Mouse (Mus musculus) stomach, embryonic 15.5 days (tissue): ENCODE measurements at regions not wholly inside any gene's neighbourhood (a gene's known extent, or its start where the extent isn't known, plus 50 kb on each side); places are given as distances from the start of the nearest gene placed in this dataset.
A peak's percentile ranks its signal among the peaks of the same experiment; 100 is the strongest.
"Not testable (repeated sequence)": the region's sequence is repeated elsewhere in the genome, so short reads cannot be mapped to it uniquely, and the experiment has no call there.

Source experiments
- ATAC-seq: fragments of 200-750 bp; cut with Nextera tagmentation; 2 replicates; pipeline ENCODE4 v1.8.0; 2017; ENCODE audit warnings: low read depth, moderate number of reproducible peaks, moderate TSS enrichment; ENCODE audit not compliant: insufficient read depth, low FRiP score
- H3K27ac ChIP-seq: fragments of 300-500 bp; sonication (generic); 2 replicates; pipeline ENCODE4 v1.5.1; 2015; ENCODE audit warnings: mild to moderate bottlenecking, inconsistent platforms
- H3K27me3 ChIP-seq: fragments of 300-500 bp; sonication (generic); replicated peaks from 2 replicates; pipeline ENCODE4 v1.6.1; 2015; ENCODE audit warnings: inconsistent platforms
- H3K36me3 ChIP-seq: fragments of 300-500 bp; sonication (generic); 2 replicates; pipeline ENCODE4 v1.6.1; 2015; ENCODE audit warnings: inconsistent platforms
- H3K4me1 ChIP-seq: fragments of 300-500 bp; sonication (generic); 2 replicates; pipeline ENCODE4 v1.6.1; 2015; ENCODE audit warnings: inconsistent platforms
- H3K4me2 ChIP-seq: fragments of 300-500 bp; sonication (generic); 2 replicates; pipeline ENCODE4 v1.6.1; 2015; ENCODE audit warnings: mild to moderate bottlenecking, inconsistent platforms
- H3K4me3 ChIP-seq: fragments of 300-500 bp; sonication (generic); replicated peaks from 2 replicates; pipeline ENCODE4 v1.5.1; 2015; ENCODE audit warnings: inconsistent platforms
- H3K9ac ChIP-seq: fragments of 300-500 bp; sonication (generic); 2 replicates; pipeline ENCODE4 v1.6.1; 2015; ENCODE audit warnings: inconsistent platforms
- H3K9me3 ChIP-seq: fragments of 300-500 bp; sonication (generic); 2 replicates; pipeline ENCODE4 v1.6.1; 2016; ENCODE audit warnings: inconsistent platforms
- WGBS: fragments of 180-500 bp; shearing (Covaris S2); methylation state at CpG from one replicate; pipeline ENCODE4 v1.1.7; 2015; 5-methylcytosine and 5-hydroxymethylcytosine counted together

DNA sequence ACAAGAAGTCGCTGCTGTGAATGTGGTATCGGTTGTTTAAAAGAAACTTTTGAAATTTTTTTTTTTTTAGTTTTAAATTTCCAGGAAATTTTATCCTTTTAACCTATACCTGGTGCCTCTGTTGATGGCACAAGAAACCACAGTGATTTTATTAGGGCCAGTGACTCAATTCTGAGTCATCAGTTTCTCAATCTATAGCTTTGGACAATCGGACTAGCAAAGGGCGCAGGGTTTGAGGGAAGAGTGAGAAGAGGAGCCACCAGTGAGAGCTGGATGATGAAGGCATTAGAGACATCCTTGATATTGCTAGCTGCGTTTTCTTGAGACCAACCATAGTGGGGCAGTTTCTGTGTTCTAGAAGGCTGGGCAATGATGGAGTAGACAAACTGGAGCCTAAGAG is 55.4 kb upstream of the Il33 start:
- Histone ChIP-seq H3K9ac (no peak overlapping the region), H3K4me3 (no peak overlapping the region), H3K27ac (no peak overlapping the region), H3K4me2 (no peak overlapping the region), H3K27me3 (no peaks in the 10 kb centered on the region), H3K36me3 (no peaks in the 10 kb centered on the region), H3K4me1 (no peaks in the 10 kb centered on the region), H3K9me3 (no peaks in the 10 kb centered on the region)
- no peak for ATAC-seq
- WGBS, result 89% methylated on average over 5 of the region's 5 CpGs

DNA sequence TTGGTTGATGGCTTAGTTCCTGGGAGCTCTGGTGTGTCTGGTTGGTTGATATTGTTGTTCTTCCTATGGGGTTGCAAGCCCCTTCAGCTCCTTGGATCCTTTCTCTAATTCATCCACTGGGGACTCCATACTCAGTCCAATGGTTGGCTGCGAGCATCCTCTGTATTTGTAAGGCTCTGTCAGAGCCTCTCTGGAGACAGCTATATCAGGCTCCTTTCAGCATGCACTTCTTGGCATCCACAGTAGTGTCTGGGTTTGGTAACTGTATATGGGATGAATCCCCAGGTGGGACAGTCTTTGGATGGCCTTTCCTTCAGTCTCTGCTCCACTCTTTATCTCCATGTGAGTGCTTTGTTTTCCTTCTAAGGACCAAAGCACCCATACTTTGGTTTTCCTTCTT is 55.9 kb upstream of the Ranbp6 start:
- WGBS, result 89% methylated on average over 1 of the region's 1 CpGs
- H3K4me3 ChIP-seq, H3K4me1 ChIP-seq, H3K9me3 ChIP-seq, H3K4me2 ChIP-seq, H3K27ac ChIP-seq, ATAC-seq, H3K36me3 ChIP-seq, H3K9ac ChIP-seq, H3K27me3 ChIP-seq: not testable (repeated sequence)

DNA sequence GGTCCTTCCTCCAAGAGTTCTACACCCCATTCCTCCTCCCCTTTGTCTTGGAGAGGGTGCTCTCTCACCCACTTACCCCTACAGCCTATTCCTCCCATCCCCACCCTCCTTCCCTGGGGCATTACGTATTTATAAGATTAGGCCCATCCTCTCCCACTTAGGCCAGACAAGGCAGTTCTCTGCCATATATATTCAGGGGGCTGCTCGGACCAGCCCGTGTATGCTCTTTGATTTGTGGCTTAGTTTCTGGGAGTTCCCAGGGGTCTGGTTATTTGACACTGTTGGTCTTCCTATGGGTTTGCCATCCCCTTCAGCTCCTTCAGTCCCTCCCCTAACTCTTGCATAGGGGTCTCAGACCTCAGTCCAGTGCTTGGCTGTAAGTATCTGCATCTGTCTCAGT is 54.0 kb upstream of the Ranbp6 start:
- H3K9ac ChIP-seq, result no peak overlapping the region
- no peak overlapping the region for H3K4me3 ChIP-seq
- ATAC-seq, result no peak; the same call in 1 of the 2 replicates
- no peaks in the 10 kb centered on the region for H3K4me1 ChIP-seq
- no peak overlapping the region for H3K4me2 ChIP-seq
- H3K27me3 ChIP-seq, result no peaks in the 10 kb centered on the region
- WGBS, result 63% methylated on average over 3 of the region's 3 CpGs
- H3K9me3 ChIP-seq, result no peaks in the 10 kb centered on the region
- no peak overlapping the region for H3K27ac ChIP-seq
- H3K36me3 ChIP-seq, result no peaks in the 10 kb centered on the region

DNA sequence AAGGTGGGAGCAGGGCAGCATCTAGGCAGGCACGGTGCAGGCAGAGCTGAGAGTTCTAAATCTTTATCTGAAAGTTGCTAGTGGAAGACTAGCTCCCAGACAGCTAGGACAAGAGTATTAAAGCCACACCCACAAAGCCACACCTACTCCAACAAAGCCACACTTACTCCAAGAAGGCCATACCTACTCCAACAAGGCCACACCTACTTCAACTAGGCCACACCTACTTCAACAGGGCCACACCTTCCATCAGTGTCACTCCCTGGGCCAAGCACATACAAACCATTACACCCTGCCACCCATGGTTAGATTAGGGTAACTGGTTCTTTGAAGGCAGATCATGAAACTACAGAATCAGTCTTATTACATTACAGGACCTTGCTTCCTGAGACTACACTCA is 52.4 kb upstream of the Ranbp6 start:
- Histone ChIP-seq H3K36me3 (no peaks in the 10 kb centered on the region), H3K27me3 (no peaks in the 10 kb centered on the region), H3K9ac (no peak overlapping the region), H3K4me2 (no peak overlapping the region), H3K9me3 (no peaks in the 10 kb centered on the region), H3K4me3 (no peak overlapping the region), H3K4me1 (no peaks in the 10 kb centered on the region), H3K27ac (no peak overlapping the region)
- no peak for ATAC-seq
- 74% methylated on average over 1 of the region's 1 CpGs for WGBS

DNA sequence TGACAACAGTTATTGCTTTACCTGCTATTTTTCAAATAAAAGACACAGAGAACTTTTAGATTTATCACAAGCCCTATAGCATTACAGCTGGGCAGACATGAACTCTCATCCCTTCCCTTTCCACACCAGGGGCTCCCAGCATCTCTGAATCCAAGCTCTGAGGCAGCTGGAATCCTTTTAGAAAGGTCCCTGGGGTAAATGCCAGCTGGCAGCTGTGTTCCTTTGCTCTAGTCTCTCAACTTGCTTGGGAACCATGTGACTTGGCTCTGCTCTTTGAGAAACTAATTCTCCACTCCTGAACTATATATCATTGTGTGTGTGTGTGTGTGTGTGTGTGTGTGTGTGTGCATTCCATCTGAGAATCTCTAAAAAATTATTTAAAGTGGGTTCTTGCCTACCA is 50.0 kb upstream of the Ranbp6 start:
- H3K4me2 ChIP-seq, result no peak overlapping the region
- H3K4me1 ChIP-seq, result no peaks in the 10 kb centered on the region
- no peak overlapping the region for H3K4me3 ChIP-seq
- H3K9ac ChIP-seq, result no peak overlapping the region
- no peak overlapping the region for H3K27ac ChIP-seq
- no peaks in the 10 kb centered on the region for H3K36me3 ChIP-seq
- no peaks in the 10 kb centered on the region for H3K9me3 ChIP-seq
- no peaks in the 10 kb centered on the region for H3K27me3 ChIP-seq
- ATAC-seq, result 0 out of 2 replicates have a peak, but pooled peaks have one; percentile 50
